Mouse (Mus musculus) spleen, postnatal 4 days (tissue): ENCODE measurements around the gene Lpgat1.
A peak's percentile ranks its signal among the peaks of the same experiment; 100 is the strongest.

Experiments used
- DNase-seq, 2 experiments: peaks; one replicate each; pipeline ENCODE4 v3.0.0; 2022; ENCODE audit warnings: low spot score in 2 of 2

Lpgat1 gene

DNA sequence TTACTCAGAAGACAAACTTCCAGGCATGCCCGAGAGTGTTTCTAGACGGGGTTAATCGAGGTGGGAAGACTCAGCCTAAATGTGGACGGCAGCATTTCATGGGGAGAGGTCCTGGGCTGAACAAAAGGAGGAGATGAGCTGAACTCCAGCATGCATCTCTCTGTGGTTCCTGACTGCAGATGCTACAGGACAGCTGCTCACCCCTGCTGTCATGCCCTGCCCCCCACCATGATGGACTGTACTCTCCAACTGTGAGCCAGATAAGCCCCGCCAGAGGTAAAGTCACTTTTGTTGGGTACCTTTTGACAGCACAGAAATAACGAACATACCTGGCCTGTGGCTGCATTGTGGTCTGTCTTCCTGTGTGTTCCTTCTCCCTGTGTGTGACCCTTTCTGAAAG is 88.2 kb downstream of the Lpgat1 start:
- DNase-seq, result no peak

DNA sequence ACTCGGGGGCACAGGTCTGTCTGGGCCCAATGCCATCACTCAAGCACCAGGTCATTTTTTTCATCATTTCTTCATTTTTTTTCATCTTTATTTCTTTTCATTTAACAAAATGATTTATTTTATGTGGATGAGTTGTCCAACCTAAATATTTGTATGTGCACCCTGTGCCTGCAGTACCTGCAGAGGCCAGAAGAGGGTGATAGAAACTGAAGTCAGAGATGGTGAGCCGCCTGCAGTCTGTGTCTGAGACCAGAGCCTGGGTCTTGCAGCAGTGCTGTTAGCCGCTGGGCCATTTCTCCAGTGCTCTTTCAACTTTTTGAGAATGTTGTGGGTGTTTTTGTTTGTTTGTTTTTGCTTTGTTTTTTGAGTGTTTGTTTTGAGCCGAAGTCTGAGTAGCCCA is 89.1 kb downstream of the Lpgat1 start:
- DNase-seq, result no peak

DNA sequence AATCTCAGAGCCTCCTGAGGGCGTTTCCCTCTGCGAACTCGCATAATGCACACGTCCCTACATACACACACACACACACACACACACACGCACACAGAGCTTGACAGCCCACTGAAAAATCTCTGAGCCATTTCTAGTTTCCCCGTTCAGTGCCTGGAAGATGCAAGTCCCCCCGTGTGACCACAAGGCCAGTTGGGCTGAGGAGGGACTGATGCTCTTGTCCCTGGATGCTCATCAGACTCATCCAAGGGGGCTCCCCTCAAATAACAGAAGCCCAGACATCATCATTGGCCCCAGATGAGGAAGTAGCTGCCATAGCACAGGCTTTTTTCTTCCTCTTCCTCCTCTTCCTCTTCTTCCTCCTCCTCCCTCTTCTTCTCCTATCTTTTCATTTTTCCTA is 90.3 kb downstream of the Lpgat1 start:
- DNase-seq, result no peak

DNA sequence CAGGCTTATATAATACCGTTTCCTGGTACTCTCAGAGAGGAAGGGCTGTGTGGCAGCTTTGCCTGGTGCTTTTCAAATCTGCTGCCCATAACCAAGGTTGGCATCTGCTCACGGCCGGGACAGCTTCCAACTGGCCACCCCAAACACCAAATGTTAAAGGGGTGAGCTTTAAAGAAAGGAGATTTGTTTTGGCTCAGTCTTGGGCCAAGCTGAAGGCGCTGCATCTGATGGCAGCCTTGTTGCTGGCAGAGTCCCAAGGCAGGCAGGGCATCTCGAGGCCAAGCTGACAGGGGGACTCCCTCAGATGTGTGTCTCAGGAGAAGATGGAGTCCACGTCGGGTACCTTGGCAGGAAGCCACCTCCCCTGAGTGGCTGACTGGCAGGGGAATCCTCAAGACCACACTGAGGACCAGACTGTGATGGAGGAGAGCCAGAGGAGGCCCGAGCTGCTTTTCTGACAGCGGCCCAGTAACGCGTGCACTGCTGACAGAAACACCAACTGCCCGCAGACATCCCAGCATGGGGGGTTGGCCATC is 91.1 kb downstream of the Lpgat1 start:
- no peak for DNase-seq

DNA sequence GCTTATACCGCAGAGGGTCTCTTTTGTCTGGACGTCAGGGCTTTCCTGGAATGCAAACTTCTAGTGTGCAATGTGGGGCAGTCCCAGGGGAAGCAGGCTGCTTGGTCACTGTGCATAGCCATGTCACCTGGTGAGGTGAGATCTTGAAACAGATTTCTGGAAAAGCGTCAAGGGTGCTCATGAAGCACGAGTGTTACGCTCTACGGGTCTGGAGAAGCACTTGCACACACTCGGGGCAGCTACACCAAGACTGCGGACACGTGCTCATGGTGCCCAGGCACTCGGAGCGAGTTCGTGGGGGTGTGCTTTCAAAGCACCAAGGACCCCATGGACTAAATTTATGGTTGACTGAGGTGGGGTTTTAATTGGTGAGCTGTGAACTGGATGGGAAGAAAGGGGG is 94.1 kb downstream of the Lpgat1 start:
- no peak for DNase-seq

DNA sequence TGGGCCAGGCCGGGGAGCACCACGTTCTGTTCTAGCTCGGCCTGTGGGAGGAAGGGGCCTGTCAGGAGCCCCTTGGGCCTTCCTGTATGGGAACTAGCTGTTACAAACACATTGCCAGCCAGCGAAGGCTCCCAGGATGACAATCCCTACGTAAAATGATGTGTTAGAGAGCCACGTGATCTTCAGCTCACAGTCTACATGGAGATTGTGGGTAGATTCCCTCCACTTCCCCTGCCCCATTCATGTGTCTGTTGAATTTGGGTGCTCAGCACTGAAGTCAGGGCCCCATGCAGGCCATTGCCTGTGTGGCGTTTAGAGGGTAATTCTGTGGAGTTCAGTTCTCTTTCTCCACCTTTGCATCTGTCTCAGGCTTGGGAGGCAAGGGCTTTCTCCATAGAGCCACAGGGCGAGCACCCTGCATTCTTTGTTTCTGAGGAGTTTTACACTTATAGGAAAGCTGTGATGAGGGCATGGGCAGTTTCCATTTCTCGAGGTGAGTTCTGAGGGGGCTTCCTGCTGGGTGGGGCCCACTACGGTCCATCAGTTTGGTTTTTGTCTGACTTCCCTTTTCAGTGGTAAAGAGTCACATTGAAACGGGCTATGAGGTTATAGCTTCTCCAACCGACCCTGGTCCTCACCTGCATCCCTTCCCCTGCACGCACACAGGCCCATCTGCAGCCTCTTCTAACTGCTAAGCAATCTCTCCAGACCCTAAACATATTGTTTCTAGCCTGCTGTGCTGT is 95.5 kb downstream of the Lpgat1 start:
- DNase-seq, result peak; percentile 44 to 69

DNA sequence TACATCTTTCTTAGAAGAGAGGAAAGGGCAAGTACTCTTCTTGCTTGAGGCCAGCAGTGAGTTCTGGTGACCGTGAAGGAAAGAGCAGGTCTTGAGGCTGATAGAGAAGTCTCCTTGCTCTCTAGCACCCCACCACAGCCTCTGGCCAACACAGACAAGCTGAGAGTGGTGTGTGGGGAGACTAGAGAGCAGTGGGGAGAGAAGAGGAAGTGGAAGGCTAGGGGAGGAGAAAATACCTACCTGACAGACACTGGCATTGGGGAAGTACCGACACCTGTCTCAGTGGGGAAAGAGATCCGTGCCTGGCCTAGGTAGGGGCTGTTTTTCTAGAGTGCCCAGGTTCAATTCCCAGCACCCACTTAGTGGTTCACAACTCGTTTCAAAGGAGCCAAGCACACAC is 96.6 kb downstream of the Lpgat1 start:
- peak in 1 of 2 experiments; percentile 46 for DNase-seq

DNA sequence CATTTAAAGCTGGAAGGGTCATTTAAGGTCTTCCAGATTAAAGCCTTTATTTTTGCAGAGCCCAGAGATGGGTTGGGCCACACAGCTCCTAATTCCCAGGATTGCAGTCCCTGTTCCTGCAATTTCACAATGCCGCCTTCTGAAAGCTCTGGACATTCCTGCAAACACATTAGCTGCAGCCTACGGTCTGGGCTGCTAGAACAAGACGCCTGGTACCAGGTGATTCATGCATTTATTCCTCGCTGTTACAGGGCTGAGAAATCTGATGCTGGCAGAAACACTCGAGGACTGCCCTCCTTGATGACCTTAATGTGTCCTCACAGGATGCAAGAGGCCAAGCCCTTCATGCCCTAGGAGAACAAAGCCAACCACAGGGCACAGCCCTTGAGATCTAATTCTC is 97.3 kb downstream of the Lpgat1 start:
- DNase-seq, result no peak

DNA sequence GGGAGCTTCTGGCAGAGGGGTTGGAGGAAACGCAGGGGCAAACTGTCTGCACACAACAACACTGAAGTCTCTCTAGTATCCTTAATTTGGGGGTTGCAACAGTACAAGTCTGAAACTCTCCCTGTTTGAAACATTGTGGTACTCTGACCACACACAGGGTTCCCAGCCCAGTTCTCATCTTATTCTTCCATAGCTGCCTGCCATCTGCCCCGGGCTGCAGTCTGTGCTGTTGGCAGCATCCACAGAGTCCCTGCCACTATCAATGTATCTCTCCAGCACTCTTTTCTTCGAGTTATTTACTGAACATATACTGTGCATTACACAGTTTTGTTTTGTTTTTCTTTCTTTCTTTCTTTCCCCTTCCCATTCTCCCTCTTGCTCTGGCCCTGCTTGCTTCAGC is 99.0 kb downstream of the Lpgat1 start:
- no peak for DNase-seq

DNA sequence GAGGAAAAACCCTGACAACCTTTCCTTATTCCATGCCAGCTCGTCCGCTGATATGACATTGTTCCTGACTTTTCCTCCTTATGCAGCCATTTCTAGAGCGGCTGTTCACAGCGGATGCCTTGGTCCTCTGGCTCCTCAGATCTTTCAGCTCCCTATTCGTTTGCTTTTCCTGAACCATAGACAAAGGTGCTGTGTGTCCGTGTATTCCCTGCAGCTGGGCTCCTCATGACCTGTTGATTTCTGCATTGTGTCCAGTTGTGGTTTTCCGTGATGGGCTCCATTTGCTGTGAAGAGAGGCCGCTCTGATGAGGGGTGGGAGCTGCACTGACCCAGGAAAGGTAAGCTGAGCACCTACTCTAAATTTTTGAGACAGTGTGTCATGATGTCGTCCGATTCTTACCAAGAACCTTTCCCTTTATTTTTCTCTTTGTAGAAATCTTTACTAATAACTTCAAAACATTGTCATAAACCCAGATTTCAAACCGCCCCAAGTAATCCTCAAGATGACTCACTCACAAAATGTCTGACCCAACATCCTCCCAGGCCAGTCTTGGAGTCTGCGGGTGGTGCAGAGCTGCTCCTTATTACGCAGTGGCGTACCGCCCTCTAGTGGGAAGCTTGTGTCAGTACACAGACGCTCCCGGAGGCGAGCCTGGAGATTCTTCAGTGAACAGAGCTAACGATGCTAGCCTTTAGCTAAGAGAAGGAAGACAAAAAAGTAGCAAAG is 99.9 kb downstream of the Lpgat1 start:
- DNase-seq, result peak; percentile 83 to 93

DNA sequence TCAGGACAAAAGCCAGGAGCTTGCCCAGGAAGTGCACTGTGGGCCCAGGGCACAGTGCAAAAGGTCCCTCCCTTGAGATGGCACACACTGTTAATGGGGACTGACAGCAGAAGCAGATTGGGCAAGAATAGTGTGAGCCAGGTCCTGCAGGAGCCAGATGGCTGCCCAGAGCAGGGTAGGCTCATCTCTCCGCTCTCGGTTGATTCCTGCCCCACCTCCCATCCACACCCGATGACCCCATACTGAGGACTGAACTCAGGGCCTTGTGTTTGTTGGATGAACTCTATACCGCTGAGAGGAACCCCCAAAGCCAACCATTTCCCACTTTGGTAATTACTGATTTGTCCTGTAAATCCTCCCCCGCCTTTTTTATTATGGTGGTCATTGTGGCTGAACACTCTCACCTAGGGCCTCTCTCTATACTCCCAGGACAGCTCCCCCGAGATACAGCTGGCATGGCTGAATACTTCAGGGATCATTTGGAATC is 100.6 kb downstream of the Lpgat1 start:
- DNase-seq, result no peak

DNA sequence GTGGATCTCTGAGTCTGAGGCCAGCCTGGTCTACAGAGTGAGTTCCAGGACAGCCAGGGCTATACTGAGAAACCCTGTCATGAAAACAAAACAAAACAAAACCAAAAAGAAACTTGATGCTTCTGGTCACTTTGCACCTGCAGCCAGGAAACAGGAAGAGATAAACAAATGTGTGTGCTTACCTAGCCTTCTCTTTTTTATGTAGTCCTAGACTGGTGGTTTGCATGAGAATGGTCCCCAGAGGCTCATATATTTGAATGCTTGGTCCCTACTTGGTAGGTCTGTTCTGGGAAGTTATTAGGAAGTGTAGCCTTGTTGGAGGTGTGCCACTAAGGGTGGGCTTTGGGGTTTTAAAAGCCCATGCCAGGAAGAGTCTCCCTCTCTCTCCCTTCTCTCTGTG is 101.4 kb downstream of the Lpgat1 start:
- no peak for DNase-seq

DNA sequence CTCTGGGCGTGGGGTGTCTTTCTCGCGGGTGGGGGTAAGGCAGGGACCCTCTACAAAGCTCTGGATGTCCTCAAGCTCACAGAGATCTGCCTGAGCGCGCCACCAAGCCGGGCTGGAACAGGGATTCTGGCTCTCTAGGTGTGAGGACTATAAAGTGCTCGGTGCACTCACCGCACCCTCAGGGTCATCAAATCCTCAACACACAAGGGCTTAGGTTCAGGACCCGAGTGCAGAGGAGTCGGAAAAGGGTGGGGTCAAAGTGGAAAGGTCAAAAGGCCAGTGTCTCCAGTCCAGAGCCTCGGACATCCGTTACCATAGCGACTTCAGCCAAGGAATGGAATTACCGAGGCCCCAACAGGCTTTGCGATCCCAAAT is 103.3 kb downstream of the Lpgat1 start:
- no peak for DNase-seq

DNA sequence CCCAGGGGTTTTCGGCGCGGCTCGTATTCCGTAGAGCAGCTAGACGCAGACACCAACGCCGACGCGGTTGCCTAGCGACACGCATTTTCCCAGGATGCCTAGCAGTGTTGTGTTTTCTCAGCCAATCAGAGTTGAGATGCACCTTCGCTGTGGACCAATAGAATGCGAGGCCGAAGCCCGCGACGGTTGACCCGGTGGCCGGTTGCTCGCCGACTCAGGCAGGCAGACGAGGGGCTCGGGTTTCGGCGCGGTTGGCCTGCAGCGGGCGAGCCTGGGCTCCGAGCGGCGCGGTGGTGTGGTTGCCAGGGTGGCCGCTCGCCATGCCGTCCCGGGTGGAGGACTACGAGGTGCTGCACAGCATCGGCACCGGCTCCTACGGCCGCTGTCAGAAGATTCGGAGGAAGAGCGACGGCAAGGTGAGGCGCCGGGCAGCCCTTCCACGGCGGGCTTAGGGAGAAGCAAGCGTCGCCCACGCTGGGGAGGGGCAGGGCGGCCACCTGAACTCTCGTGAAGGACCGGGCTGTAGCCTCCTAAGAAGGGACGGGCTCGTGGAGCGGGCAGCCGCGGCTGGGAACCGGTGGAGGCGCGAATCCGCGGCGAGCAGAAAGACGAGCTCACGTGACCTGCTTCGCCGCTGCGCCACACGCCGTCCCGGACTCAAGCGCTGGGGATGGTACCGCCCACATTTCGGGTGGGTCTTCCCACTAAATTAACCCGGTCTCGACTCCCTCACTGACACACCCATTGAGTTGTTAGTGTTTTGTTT is 103.9 kb downstream of the Lpgat1 start, which contains the start of gene Nek2:
TSS of gene Nek2 (plus strand) at position 119 of the 766 bp plus-strand sequence.
- peak; percentile 94 to 96 for DNase-seq

DNA sequence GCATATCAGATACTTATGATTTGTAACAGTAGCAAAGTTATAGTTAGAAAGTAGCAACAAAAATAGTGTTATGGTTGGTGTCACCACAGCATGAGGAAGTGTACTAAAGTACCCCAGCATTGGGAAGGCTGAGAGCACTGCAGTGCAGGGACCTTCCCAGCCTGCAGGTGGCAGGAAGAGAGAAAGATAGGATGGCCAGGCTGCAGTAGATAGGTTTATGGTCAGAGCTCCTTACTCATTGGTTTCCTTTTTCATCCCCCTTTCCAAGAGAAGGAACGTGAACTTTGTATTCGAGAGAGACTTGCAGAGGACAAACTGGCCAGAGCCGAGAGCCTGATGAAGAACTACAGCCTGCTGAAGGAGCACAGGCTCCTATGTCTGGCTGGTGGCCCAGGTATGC is 111.5 kb downstream of the Lpgat1 start:
- no peak for DNase-seq

DNA sequence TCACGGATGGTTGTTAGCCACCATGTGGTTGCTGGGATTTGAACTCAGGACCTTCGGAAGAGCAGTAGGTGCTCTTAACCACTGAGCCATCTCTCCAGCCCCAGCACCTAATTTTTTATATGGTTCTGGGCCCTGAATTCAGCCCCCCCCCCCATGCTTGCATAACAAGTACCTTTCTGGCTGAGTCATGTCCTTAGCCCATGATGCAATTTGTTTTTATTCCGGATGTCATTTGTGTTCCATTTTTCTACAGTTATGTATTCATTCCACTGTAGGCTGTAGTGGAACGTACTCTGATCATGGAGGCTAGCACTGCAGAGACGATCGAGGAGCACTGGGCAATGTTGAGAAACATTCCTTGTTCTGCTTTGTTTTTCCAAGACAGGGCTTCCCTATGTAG is 115.8 kb downstream of the Lpgat1 start:
- no peak for DNase-seq
